Mouse (Mus musculus): ENCODE results near the gene Aanat. TPM values are rescaled to one million over a fixed set of nuclear protein-coding genes. Genes with fewer than 3 reads are reported as not detected.

Aanat gene
- polyA plus RNA-seq, 1 experiment, result not detected

- H3K9me3 ChIP-seq (ENCODE audit: control insufficient read depth, low read length), result no peaks in the 10 kb centered on the region
- H3K4me1 ChIP-seq (ENCODE audit: control insufficient read depth), result peaks cover 22% of the 10 kb centered on the region
- no peak overlapping the region for H3K4me3 ChIP-seq (replicated peaks)
- peaks cover 20% of the 10 kb centered on the region for H3K27me3 ChIP-seq (ENCODE audit: control insufficient read depth)
- TF ChIP-seq GATA1 (IDR thresholded peaks at IDR 0.05; ENCODE audit: low read length), result no peak
- no peak for TF ChIP-seq TAL1 (IDR thresholded peaks at IDR 0.05; ENCODE audit: low read length)
- no peaks in the 10 kb centered on the region for H3K36me3 ChIP-seq (ENCODE audit: control insufficient read depth)
These were observed 58.2 kb downstream of the Aanat start for GRCm38 (mm10) chr11:116644225-116645112.

DNA sequence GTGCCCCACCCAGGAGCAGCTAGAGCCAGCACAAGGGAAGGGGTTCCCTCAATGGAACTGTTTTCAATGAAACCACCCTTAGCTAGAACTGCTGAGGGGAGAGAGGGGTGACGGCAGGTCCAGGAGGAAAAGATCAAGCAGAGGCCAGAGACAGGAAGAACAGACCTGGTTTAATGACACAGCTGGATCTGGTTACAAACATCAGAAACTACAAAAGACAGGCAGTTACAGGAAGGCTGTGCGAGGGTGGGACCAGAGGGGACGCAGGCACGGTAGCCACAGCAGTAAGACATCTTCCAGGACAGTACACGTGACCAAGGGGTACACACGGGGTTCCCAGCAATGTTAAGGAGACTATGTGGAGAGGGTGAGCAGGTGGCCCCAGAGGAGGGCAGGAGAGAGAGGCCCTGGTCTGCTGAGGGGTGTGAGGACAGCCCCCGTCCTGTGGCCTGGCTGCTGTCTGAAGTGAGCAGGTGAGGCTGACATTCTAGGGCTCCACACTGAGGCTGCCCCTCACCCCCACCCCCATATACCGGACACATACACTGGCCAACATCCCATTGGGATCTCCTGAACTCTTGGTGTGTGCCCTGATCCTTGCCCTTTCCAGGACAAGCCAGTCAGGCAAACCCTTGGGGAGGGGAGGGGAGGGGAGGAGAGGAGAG lies 59.3 kb downstream of the Aanat start:
- Histone ChIP-seq H3K36me3 (ENCODE audit: control insufficient read depth) (no peaks in the 10 kb centered on the region), H3K27me3 (ENCODE audit: control insufficient read depth) (peaks cover 27% of the 10 kb centered on the region), H3K9me3 (ENCODE audit: control insufficient read depth, low read length) (no peaks in the 10 kb centered on the region), H3K4me1 (ENCODE audit: control insufficient read depth) (peaks cover 22% of the 10 kb centered on the region), H3K4me3 (replicated peaks) (no peak overlapping the region)
- no peak for TF ChIP-seq TAL1 (IDR thresholded peaks at IDR 0.05; ENCODE audit: low read length)
- no peak for TF ChIP-seq GATA1 (IDR thresholded peaks at IDR 0.05; ENCODE audit: low read length)

DNA sequence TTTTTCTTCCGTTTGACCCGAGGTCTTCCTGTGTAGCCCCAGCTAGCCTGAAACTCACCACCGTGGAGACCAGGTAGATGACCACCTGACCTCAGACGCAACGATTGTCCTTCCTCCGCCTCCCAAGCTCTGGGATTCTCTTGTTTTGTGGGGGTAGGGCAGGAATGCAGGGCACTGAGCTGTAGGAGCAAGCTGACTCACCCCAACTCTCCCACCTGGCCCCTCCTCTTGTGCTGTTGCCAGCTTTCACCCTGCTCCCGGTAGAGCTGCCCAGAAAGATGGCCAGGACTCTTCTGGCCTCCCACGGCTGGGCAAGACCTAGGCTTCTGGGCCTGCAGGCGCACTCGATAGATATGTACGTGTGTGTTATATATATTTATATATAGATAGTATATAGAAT lies 59.9 kb downstream of the Aanat start:
- no peak for TF ChIP-seq GATA1 (IDR thresholded peaks at IDR 0.05; ENCODE audit: low read length)
- no peak for TF ChIP-seq TAL1 (IDR thresholded peaks at IDR 0.05; ENCODE audit: low read length)
- no peaks in the 10 kb centered on the region for H3K9me3 ChIP-seq (ENCODE audit: control insufficient read depth, low read length)
- H3K27me3 ChIP-seq (ENCODE audit: control insufficient read depth), result peaks cover 31% of the 10 kb centered on the region
- H3K4me3 ChIP-seq (replicated peaks), result no peak overlapping the region
- no peaks in the 10 kb centered on the region for H3K36me3 ChIP-seq (ENCODE audit: control insufficient read depth)
- peaks cover 22% of the 10 kb centered on the region for H3K4me1 ChIP-seq (ENCODE audit: control insufficient read depth)

DNA sequence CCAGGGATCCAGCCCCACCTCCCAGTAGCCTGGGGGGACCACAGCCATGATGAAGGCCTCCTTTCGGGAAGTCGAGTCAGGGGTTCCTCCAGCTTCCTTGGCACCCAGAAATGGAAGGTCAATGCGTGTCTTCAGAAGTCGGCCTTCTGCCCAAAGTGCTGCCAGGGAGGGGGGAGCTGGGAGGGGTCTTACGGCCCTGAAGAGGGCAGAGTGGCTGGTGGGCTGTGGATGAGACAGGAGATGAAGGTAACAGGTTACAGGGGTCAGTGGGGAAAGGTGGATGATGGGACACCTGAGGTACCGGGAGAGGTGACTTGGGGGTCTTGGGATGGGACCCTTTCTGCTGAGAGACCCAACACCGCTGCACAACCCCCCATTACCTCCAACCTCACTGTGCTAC lies 60.5 kb downstream of the Aanat start:
- peaks cover 37% of the 10 kb centered on the region for H3K27me3 ChIP-seq (ENCODE audit: control insufficient read depth)
- no peak overlapping the region for H3K4me3 ChIP-seq (replicated peaks)
- no peaks in the 10 kb centered on the region for H3K36me3 ChIP-seq (ENCODE audit: control insufficient read depth)

More for the DNA sequence above, 60.5 kb downstream of the Aanat start:
- Histone ChIP-seq H3K9me3 (ENCODE audit: control insufficient read depth, low read length) (no peaks in the 10 kb centered on the region), H3K4me1 (ENCODE audit: control insufficient read depth) (peaks cover 22% of the 10 kb centered on the region)
- TF ChIP-seq TAL1 (IDR thresholded peaks at IDR 0.05; ENCODE audit: low read length), result no peak
- no peak for TF ChIP-seq GATA1 (IDR thresholded peaks at IDR 0.05; ENCODE audit: low read length)

Other genes starting within 250 kb of the Aanat start
- gene Rnf157, start 173.4 kb upstream of the Aanat start, polyA plus RNA-seq (2012), result 0.04 TPM in 1 of 2 replicates, not detected in the other
- 377 and 469 TPM in 2 replicates for gene Ubald2, start 152.3 kb upstream of the Aanat start, polyA plus RNA-seq (2012)
- 0.01 TPM in 1 of 2 replicates, not detected in the other for gene Qrich2, start 120.2 kb upstream of the Aanat start, polyA plus RNA-seq (2012)
- 1.2 and 1.4 TPM in 2 replicates for gene Prpsap1, start 92.2 kb upstream of the Aanat start, polyA plus RNA-seq (2012)
- gene Sphk1, start 55.5 kb upstream of the Aanat start, polyA plus RNA-seq (2012), result 13.6 and 14.3 TPM in 2 replicates
- 71.6 and 80.5 TPM in 2 replicates for gene Ube2o, start 5.0 kb upstream of the Aanat start, polyA plus RNA-seq (2012)
- gene Rhbdf2, start 40.6 kb downstream of the Aanat start, polyA plus RNA-seq (2012), result 1.6 and 1.8 TPM in 2 replicates
- gene Prcd, start 67.1 kb downstream of the Aanat start, polyA plus RNA-seq (2012), result not detected in 2 replicates
- gene Cygb, start 67.9 kb downstream of the Aanat start, polyA plus RNA-seq (2012), result 0.02 TPM in 1 of 2 replicates, not detected in the other
- gene St6galnac1, start 189.1 kb downstream of the Aanat start, polyA plus RNA-seq (2012), result not detected in 2 replicates
- 0.03 and 0.05 TPM in 2 replicates for gene Mxra7, start 241.6 kb downstream of the Aanat start, polyA plus RNA-seq (2012)

Measured in erythroblast, embryonic 14.5 days (primary cell).